13 mouse cellular contexts compared by ENCODE assay signal in genomic region chr13:47246459-47246858, GRCm38 (mm10).
"Had no signal": no experiment of that assay in that cellular context is flagged by ENCODE, and none has a peak within 500 bp of the region (broad histone marks: within the 10 kb centered on the region; RNA-seq: fewer than 3 reads in every experiment).

No protein-coding gene starts in this region.

- H3K4me2 ChIP-seq: limb, embryonic 12.5 days; liver, embryonic 12.5 days; lung, embryonic 15.5 days; neural tube, embryonic 13.5 days had no signal

- H3K36me3 ChIP-seq: limb, embryonic 12.5 days; lung, embryonic 15.5 days; neural tube, embryonic 13.5 days had no signal

- H3K4me1 ChIP-seq: liver, embryonic 12.5 days had no signal

- H3K27ac ChIP-seq: limb, embryonic 12.5 days; liver, embryonic 12.5 days; lung, embryonic 15.5 days; neural tube, embryonic 13.5 days had no signal

- H3K4me3 ChIP-seq: limb, embryonic 12.5 days; liver, embryonic 12.5 days; lung, embryonic 15.5 days; neural tube, embryonic 13.5 days had no signal

- H3K9me3 ChIP-seq: limb, embryonic 12.5 days; liver, embryonic 12.5 days; lung, embryonic 15.5 days; neural tube, embryonic 13.5 days had no signal

- ATAC-seq: intestine, postnatal 0 days; liver, embryonic 12.5 days had no signal

- H3K27me3 ChIP-seq: limb, embryonic 12.5 days; liver, embryonic 12.5 days; lung, embryonic 15.5 days; neural tube, embryonic 13.5 days had no signal

- DNase-seq: kidney, adult 8-10 months; kidney, postnatal 25 days; layer of hippocampus, adult 9-11 months; retina, postnatal 1 day; right cerebral cortex, postnatal 4 days; spleen, adult 18-20 months; thymus, adult 2 months; thymus, postnatal 25 days had no signal

- H3K9ac ChIP-seq: limb, embryonic 12.5 days; liver, embryonic 12.5 days; lung, embryonic 15.5 days; neural tube, embryonic 13.5 days had no signal
